Mouse (Mus musculus) ES-CJ7 (cell line): ENCODE measurements around the gene Itih3.

ENCODE experiments used
- DNase-seq: peaks from one replicate; pipeline ENCODE4 v3.0.0; 2011; ENCODE audit warnings: low read depth, low spot score

The Itih3 gene

GRCm38 (mm10) chr14:30923375-30924105 is at the start of gene Itih3:
TSS of gene Itih3 (minus strand) at chr14:30923760.
- DNase-seq: no peak

- DNase-seq: no peak
Measured at GRCm38 (mm10) chr14:30960366-30960765, 36.8 kb upstream of the Itih3 start.

- no peak for DNase-seq
Measured at GRCm38 (mm10) chr14:30959031-30959430, 35.5 kb upstream of the Itih3 start.

- DNase-seq: no peak
Measured at GRCm38 (mm10) chr14:30958517-30958916, 35.0 kb upstream of the Itih3 start.

- DNase-seq: peak; percentile 98
Measured at GRCm38 (mm10) chr14:30951154-30951825, 27.7 kb upstream of the Itih3 start, which contains the start of gene Nek4. TSS of gene Nek4 (plus strand) at chr14:30951377.

- DNase-seq: no peak
Measured at GRCm38 (mm10) chr14:30949986-30950385, 26.4 kb upstream of the Itih3 start.

- no peak for DNase-seq
Measured at GRCm38 (mm10) chr14:30944745-30945144, 21.2 kb upstream of the Itih3 start.

GRCm38 (mm10) chr14:30943860-30944674 is 20.5 kb upstream of the Itih3 start:
- peak; percentile 59 for DNase-seq

GRCm38 (mm10) chr14:30943038-30943437 is 19.5 kb upstream of the Itih3 start, which contains the start of gene Itih1:
TSS of gene Itih1 (minus strand) at chr14:30943289.
- DNase-seq: no peak

- DNase-seq: no peak
Measured at GRCm38 (mm10) chr14:30942254-30942653, 18.7 kb upstream of the Itih3 start.

GRCm38 (mm10) chr14:30933351-30933750 is 9.8 kb upstream of the Itih3 start:
- no peak for DNase-seq

- no peak for DNase-seq
Measured at GRCm38 (mm10) chr14:30930386-30930785, 6.8 kb upstream of the Itih3 start.

GRCm38 (mm10) chr14:30925492-30925891 is 1.9 kb upstream of the Itih3 start:
- DNase-seq: no peak

- no peak for DNase-seq
Measured at GRCm38 (mm10) chr14:30922053-30922670, 1.4 kb downstream of the Itih3 start.

- DNase-seq: no peak
Measured at GRCm38 (mm10) chr14:30916516-30916915, 7.0 kb downstream of the Itih3 start.

- DNase-seq: no peak
Measured at GRCm38 (mm10) chr14:30913404-30913803, 10.2 kb downstream of the Itih3 start.

- DNase-seq: no peak
Measured at GRCm38 (mm10) chr14:30912641-30913040, 10.9 kb downstream of the Itih3 start.

GRCm38 (mm10) chr14:30911141-30911540 is 12.4 kb downstream of the Itih3 start:
- DNase-seq: no peak

- no peak for DNase-seq
Measured at GRCm38 (mm10) chr14:30907814-30908265, 15.7 kb downstream of the Itih3 start.

GRCm38 (mm10) chr14:30906001-30906400 is 17.6 kb downstream of the Itih3 start:
- DNase-seq: no peak

GRCm38 (mm10) chr14:30904307-30904706 is 19.3 kb downstream of the Itih3 start:
- no peak for DNase-seq

- DNase-seq: no peak
Measured at GRCm38 (mm10) chr14:30903036-30903435, 20.5 kb downstream of the Itih3 start.
